Mouse (Mus musculus): ENCODE measurements around the gene Arl6ip4. TPM values are rescaled to one million over a fixed set of nuclear protein-coding genes. Genes with fewer than 3 reads are reported as not detected.

Arl6ip4 gene
- polyA plus RNA-seq, 1 experiment from 2014 or later: 81.6 TPM

DNA sequence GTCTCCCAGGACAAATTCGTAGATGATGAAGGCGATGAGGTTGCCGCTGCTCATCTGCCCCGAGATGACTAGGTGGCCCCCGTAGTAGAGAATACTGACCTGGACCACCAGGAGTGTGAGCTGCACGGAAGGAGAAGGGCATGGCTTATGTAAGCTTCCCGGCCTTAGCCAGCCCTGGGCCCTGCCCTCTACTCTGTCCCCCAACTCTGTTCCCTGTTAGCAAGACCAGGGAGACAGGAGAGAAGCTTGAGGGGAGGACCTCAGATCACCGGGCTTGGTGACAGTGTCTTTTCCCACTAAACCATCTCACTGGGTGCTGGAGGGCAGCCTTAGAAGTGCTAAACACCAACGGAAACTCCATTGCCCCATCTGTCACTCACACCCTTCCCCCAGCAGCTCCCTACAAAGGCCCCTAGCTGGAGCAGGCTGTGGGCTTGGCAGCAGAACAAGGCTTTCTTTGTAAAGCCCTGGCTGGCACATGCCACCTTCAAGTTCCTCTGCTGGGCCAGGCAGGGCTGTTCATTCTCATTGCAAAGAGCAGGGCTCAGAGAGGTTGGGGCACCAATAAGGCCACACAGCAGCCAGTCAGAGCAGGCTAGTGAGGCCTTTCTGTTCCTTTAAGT, 37.0 kb upstream of the Arl6ip4 start:
- no peaks in the 10 kb centered on the region for H3K4me1 ChIP-seq (ENCODE audit: control insufficient read depth, insufficient read depth, low read length)
- 63% methylated on average over 9 of the region's 9 CpGs for WGBS
- ATAC-seq: peak; percentile 81
- no peak overlapping the region for H3K4me3 ChIP-seq (ENCODE audit: low read depth, low read length)
- H3K27ac ChIP-seq (ENCODE audit: low read length): peak overlapping the region; percentile 60
- H3K36me3 ChIP-seq (ENCODE audit: control insufficient read depth, insufficient read depth, low read length): no peaks in the 10 kb centered on the region
- H3K4me2 ChIP-seq (ENCODE audit: low read length): no peak overlapping the region
- H3K9ac ChIP-seq (ENCODE audit: low read depth, low read length): no peak overlapping the region
- no peaks in the 10 kb centered on the region for H3K9me3 ChIP-seq (replicated peaks; ENCODE audit: control insufficient read depth, low read length, poor library complexity, severe bottlenecking)
- H3K27me3 ChIP-seq (ENCODE audit: control insufficient read depth, insufficient read depth, low read depth, low read length): no peaks in the 10 kb centered on the region

DNA sequence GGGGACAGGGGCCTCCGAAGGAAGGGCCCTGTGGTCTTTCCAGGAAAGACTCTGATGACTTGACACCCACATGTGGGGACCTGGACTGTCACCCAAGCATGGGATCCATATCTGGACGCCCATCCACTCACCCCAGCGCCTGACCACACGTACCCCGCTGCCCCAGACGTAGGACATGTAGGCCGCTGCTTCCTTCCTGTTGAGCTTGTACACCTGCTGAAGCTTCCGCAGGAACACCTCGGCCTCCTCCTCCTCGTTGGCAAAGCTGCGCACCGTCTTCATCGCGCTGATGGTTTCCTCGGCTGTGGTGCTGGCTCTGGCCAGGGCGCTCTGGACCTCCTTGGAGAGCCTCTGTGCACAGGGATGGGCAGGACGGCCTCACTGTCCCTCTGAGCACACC, 36.0 kb upstream of the Arl6ip4 start:
- no peak for ATAC-seq
- Histone ChIP-seq H3K4me2 (ENCODE audit: low read length) (no peak overlapping the region), H3K36me3 (ENCODE audit: control insufficient read depth, insufficient read depth, low read length) (no peaks in the 10 kb centered on the region), H3K27me3 (ENCODE audit: control insufficient read depth, insufficient read depth, low read depth, low read length) (no peaks in the 10 kb centered on the region), H3K4me3 (ENCODE audit: low read depth, low read length) (no peak overlapping the region), H3K9ac (ENCODE audit: low read depth, low read length) (no peak overlapping the region), H3K4me1 (ENCODE audit: control insufficient read depth, insufficient read depth, low read length) (no peaks in the 10 kb centered on the region), H3K9me3 (replicated peaks; ENCODE audit: control insufficient read depth, low read length, poor library complexity, severe bottlenecking) (no peaks in the 10 kb centered on the region), H3K27ac (ENCODE audit: low read length) (no peak overlapping the region)
- 94% methylated on average over 17 of the region's 17 CpGs for WGBS

DNA sequence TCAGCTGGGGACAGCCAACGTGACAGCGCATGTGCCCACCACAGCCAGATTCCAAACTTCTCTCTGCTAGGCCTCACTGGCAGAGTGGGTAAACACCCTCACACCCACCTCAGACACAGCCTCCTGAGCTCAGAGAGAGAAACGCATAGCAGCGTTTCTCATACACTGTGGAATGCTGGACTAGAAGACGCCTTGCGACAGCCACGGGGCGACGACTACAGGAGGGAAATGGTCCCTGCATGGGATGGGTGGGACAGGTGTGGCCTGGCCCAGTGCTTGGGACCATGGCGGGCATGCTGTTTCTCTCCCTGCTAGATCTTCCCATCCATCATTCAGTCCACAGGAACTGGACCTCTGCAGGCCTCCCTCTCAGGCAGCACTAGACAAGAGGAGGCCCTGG, 33.4 kb upstream of the Arl6ip4 start:
- Histone ChIP-seq H3K4me1 (ENCODE audit: control insufficient read depth, insufficient read depth, low read length) (no peaks in the 10 kb centered on the region), H3K27me3 (ENCODE audit: control insufficient read depth, insufficient read depth, low read depth, low read length) (no peaks in the 10 kb centered on the region; the same call in 1 of the 2 replicates), H3K4me3 (ENCODE audit: low read depth, low read length) (no peak overlapping the region), H3K9me3 (replicated peaks; ENCODE audit: control insufficient read depth, low read length, poor library complexity, severe bottlenecking) (no peaks in the 10 kb centered on the region), H3K4me2 (ENCODE audit: low read length) (no peak overlapping the region), H3K36me3 (ENCODE audit: control insufficient read depth, insufficient read depth, low read length) (no peaks in the 10 kb centered on the region), H3K9ac (ENCODE audit: low read depth, low read length) (no peak overlapping the region; the same call in 1 of the 2 replicates), H3K27ac (ENCODE audit: low read length) (no peak overlapping the region)
- no peak for ATAC-seq
- 92% methylated on average over 10 of the region's 10 CpGs for WGBS

DNA sequence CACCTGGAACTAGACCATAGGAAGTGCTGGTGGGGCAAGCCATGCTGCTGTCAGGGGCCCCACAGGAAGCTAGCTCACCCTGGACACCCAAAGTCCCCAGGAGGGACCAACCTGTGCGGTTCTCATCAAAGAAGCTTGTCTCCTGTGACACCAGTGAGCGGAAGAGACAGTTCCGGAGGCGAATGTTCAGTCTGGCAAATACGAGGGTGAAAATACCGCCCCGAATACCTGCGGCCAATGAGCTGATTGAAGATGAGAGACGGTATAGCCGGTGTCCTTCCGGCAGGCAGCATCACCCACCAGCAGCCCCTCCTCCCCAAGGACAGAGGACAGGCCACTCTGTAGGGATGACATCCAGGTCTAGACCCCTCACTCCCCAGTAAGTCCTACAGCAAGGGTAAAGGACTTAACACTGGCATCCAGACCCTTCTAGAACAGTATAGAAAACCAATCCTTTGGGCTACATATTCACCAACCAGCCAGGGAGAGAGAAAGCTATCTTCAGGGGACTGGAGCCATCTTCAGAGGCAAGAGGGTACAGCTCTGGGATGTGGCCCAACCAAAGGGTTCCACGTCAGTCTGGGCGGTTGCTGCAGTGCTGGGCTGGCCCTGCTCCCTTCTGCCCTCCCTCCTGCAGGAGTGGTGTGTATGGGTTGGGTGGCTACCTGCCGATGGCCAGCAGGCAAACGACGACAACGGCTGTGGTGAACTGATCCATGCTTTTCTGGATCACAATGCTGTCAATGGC, 32.8 kb upstream of the Arl6ip4 start:
- H3K9me3 ChIP-seq (replicated peaks; ENCODE audit: control insufficient read depth, low read length, poor library complexity, severe bottlenecking): no peaks in the 10 kb centered on the region
- H3K4me1 ChIP-seq (ENCODE audit: control insufficient read depth, insufficient read depth, low read length): no peaks in the 10 kb centered on the region
- no peaks in the 10 kb centered on the region for H3K36me3 ChIP-seq (ENCODE audit: control insufficient read depth, insufficient read depth, low read length)
- H3K4me3 ChIP-seq (ENCODE audit: low read depth, low read length): no peak overlapping the region
- ATAC-seq: no peak
- H3K27me3 ChIP-seq (ENCODE audit: control insufficient read depth, insufficient read depth, low read depth, low read length): no peaks in the 10 kb centered on the region; the same call in 1 of the 2 replicates
- no peak overlapping the region for H3K9ac ChIP-seq (ENCODE audit: low read depth, low read length)
- H3K4me2 ChIP-seq (ENCODE audit: low read length): no peak overlapping the region
- WGBS: 90% methylated on average over 17 of the region's 17 CpGs
- no peak overlapping the region for H3K27ac ChIP-seq (ENCODE audit: low read length)

DNA sequence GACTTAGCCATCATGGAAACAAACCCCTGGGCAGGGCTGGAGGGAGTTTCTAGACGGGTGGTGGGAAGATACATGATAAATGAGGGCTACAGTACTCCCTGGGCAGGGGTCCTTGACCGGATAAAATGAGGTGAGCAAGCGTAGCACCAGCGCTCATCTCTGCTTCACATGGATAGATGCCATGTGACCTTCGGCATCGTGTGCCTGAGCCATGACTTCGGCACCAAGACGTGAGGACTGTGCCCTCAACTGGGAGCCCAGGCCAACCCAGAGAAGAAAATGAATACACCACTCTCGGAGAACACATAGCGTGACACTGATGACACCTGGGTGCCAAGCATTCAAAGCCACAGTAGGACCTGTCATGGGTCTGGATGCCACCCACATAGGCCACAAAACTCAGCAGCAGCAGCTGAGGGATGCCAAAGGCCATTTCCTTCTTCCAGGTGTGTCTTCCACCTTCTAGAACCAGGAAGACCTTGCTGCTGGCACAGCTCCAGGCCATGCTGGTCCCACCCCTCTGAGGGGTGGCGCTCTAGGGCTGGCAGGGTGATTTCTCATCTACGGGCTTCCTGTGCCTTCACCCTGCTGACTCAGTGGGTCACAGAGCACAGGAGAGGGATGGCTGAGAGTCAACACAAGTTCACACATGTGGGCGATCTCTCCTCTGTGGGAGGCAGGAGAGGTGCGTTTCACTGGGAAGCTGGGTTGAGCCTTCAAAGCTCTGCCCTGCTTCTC, 31.9 kb upstream of the Arl6ip4 start:
- WGBS: 86% methylated on average over 14 of the region's 14 CpGs
- no peak overlapping the region for H3K9ac ChIP-seq (ENCODE audit: low read depth, low read length)
- no peaks in the 10 kb centered on the region for H3K9me3 ChIP-seq (replicated peaks; ENCODE audit: control insufficient read depth, low read length, poor library complexity, severe bottlenecking)
- no peak overlapping the region for H3K27ac ChIP-seq (ENCODE audit: low read length)
- H3K4me2 ChIP-seq (ENCODE audit: low read length): no peak overlapping the region
- H3K4me3 ChIP-seq (ENCODE audit: low read depth, low read length): no peak overlapping the region
- ATAC-seq: no peak
- H3K36me3 ChIP-seq (ENCODE audit: control insufficient read depth, insufficient read depth, low read length): no peaks in the 10 kb centered on the region
- H3K4me1 ChIP-seq (ENCODE audit: control insufficient read depth, insufficient read depth, low read length): no peaks in the 10 kb centered on the region
- no peaks in the 10 kb centered on the region; the same call in 1 of the 2 replicates for H3K27me3 ChIP-seq (ENCODE audit: control insufficient read depth, insufficient read depth, low read depth, low read length)

DNA sequence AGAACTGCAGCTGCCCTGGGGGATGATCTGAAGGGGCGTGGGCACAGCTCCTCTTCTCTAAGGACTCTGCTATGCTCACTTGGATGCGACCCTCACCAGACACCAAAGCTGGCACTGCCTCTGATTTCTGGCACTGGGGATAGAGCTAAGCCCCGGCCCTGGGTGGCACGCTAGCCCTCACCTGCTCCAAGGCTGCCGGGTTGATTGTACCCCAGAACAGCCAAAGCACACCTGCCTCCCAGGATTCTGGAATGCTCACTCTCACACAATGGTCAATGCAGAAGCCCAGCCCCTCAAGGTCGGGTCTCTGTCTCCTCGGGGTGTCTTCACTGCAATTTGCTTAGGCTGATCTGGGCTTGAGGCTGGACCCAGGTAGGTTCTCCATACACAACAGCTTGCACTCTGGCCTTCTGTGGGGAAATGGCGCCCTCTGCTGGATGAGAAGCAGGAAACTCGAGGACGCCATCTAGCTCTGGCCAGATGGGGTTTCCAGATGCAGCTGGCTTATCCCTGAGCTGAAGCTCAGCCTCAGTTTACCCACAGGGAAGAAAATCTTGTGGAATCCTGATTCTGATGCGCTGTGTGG, 31.2 kb upstream of the Arl6ip4 start:
- H3K9me3 ChIP-seq (replicated peaks; ENCODE audit: control insufficient read depth, low read length, poor library complexity, severe bottlenecking): no peaks in the 10 kb centered on the region
- 39% methylated on average over 11 of the region's 11 CpGs for WGBS
- 0 out of 2 replicates have a peak, but pooled peaks have one; percentile 15 for ATAC-seq

DNA sequence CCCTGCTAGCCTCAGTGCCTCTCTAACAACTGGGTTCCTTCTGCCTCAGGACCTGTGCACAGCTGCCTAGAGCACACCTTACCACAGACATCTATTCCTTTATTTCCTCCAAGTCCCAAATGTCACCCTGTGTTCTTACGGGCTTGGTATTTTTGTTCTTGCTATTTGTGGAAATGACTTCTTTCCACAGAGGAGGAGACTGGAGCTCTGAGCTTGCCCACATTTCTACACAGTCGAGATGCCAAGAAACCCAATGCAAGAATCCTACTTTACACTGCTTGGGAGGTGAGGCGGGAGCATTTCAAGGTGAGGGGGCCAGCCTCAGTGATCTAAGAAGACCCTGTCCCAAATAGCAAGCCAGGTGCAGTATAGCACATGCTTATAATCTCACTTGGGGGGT, 30.4 kb upstream of the Arl6ip4 start:
- no peak overlapping the region for H3K4me2 ChIP-seq (ENCODE audit: low read length)
- WGBS: 78% methylated on average over 3 of the region's 3 CpGs
- ATAC-seq: no peak
- no peak overlapping the region for H3K27ac ChIP-seq (ENCODE audit: low read length)
- no peak overlapping the region for H3K4me3 ChIP-seq (ENCODE audit: low read depth, low read length)
- H3K9me3 ChIP-seq (replicated peaks; ENCODE audit: control insufficient read depth, low read length, poor library complexity, severe bottlenecking): no peaks in the 10 kb centered on the region
- peaks cover 3% of the 10 kb centered on the region; the same call in 1 of the 2 replicates for H3K36me3 ChIP-seq (ENCODE audit: control insufficient read depth, insufficient read depth, low read length)
- H3K9ac ChIP-seq (ENCODE audit: low read depth, low read length): no peak overlapping the region
- H3K27me3 ChIP-seq (ENCODE audit: control insufficient read depth, insufficient read depth, low read depth, low read length): no peaks in the 10 kb centered on the region; the same call in 1 of the 2 replicates
- H3K4me1 ChIP-seq (ENCODE audit: control insufficient read depth, insufficient read depth, low read length): no peaks in the 10 kb centered on the region

More for the DNA sequence above, 31.2 kb upstream of the Arl6ip4 start:
- Histone ChIP-seq H3K9ac (ENCODE audit: low read depth, low read length) (no peak overlapping the region), H3K27me3 (ENCODE audit: control insufficient read depth, insufficient read depth, low read depth, low read length) (no peaks in the 10 kb centered on the region; the same call in 1 of the 2 replicates), H3K4me2 (ENCODE audit: low read length) (no peak overlapping the region), H3K4me1 (ENCODE audit: control insufficient read depth, insufficient read depth, low read length) (no peaks in the 10 kb centered on the region), H3K27ac (ENCODE audit: low read length) (no peak overlapping the region), H3K36me3 (ENCODE audit: control insufficient read depth, insufficient read depth, low read length) (peaks cover 2% of the 10 kb centered on the region; the same call in 1 of the 2 replicates), H3K4me3 (ENCODE audit: low read depth, low read length) (no peak overlapping the region)

DNA sequence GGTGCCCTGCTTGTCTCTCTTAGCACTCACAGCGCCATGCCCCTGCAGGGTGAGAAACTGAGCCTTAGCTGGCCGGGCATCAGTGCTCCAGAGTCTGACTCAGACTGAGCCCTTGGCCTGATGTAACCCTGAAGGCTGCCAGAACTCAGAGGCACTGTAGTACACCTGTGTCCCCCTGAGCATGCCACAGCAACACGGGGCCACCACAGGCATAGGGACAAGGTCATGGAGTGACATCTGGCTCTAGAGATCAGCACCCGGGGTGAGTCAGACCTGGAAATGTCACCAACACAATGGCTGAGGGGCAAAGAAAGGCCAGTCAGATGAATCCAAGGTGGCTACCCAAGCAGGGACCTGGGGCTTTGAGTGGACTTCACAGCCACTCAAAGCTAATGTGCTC, 29.0 kb upstream of the Arl6ip4 start:
- 85% methylated on average over 4 of the region's 4 CpGs for WGBS
- H3K9ac ChIP-seq (ENCODE audit: low read depth, low read length): no peak overlapping the region

More for the DNA sequence above, 29.0 kb upstream of the Arl6ip4 start:
- no peaks in the 10 kb centered on the region; the same call in 1 of the 2 replicates for H3K27me3 ChIP-seq (ENCODE audit: control insufficient read depth, insufficient read depth, low read depth, low read length)
- no peaks in the 10 kb centered on the region for H3K9me3 ChIP-seq (replicated peaks; ENCODE audit: control insufficient read depth, low read length, poor library complexity, severe bottlenecking)
- no peaks in the 10 kb centered on the region for H3K4me1 ChIP-seq (ENCODE audit: control insufficient read depth, insufficient read depth, low read length)
- no peak overlapping the region for H3K27ac ChIP-seq (ENCODE audit: low read length)
- H3K4me3 ChIP-seq (ENCODE audit: low read depth, low read length): no peak overlapping the region
- no peak overlapping the region for H3K4me2 ChIP-seq (ENCODE audit: low read length)
- H3K36me3 ChIP-seq (ENCODE audit: control insufficient read depth, insufficient read depth, low read length): peaks cover 3% of the 10 kb centered on the region; the same call in 1 of the 2 replicates
- ATAC-seq: no peak
